Mouse (Mus musculus): ENCODE data around the gene Tcf15. TPM values are rescaled to one million over a fixed set of nuclear protein-coding genes. Genes with fewer than 3 reads are reported as not detected.

Gene Tcf15
- polyA plus RNA-seq, 1 experiment from 2014 or later = 1.7 TPM

Other genes with a start within 250 kb of the Tcf15 start
- gene Angpt4, start 232.4 kb upstream of the Tcf15 start, polyA plus RNA-seq (2015; fragmentation: Nextera tagmentation; extraction: Ambion mirVana) = 0.26 and 0.34 TPM in 2 replicates
- 48.3 and 54.6 TPM in 2 replicates for gene Fam110a, start 163.3 kb upstream of the Tcf15 start, polyA plus RNA-seq (2015; fragmentation: Nextera tagmentation; extraction: Ambion mirVana)
- 1.4 and 1.7 TPM in 2 replicates for gene Slc52a3, start 147.1 kb upstream of the Tcf15 start, polyA plus RNA-seq (2015; fragmentation: Nextera tagmentation; extraction: Ambion mirVana)
- gene Scrt2, start 62.0 kb upstream of the Tcf15 start, polyA plus RNA-seq (2015; fragmentation: Nextera tagmentation; extraction: Ambion mirVana) = 10.8 and 11.1 TPM in 2 replicates
- 24.4 and 24.7 TPM in 2 replicates for gene Srxn1, start 38.0 kb upstream of the Tcf15 start, polyA plus RNA-seq (2015; fragmentation: Nextera tagmentation; extraction: Ambion mirVana)
- gene Csnk2a1, start 83.3 kb downstream of the Tcf15 start, polyA plus RNA-seq (2015; fragmentation: Nextera tagmentation; extraction: Ambion mirVana) = 94.2 and 97.7 TPM in 2 replicates
- gene Tbc1d20, start 150.3 kb downstream of the Tcf15 start, polyA plus RNA-seq (2015; fragmentation: Nextera tagmentation; extraction: Ambion mirVana) = 32.1 and 36.5 TPM in 2 replicates
- 95.3 and 103 TPM in 2 replicates for gene Rbck1, start 189.1 kb downstream of the Tcf15 start, polyA plus RNA-seq (2015; fragmentation: Nextera tagmentation; extraction: Ambion mirVana)
- 1.8 TPM in 2 replicates for gene Trib3, start 200.5 kb downstream of the Tcf15 start, polyA plus RNA-seq (2015; fragmentation: Nextera tagmentation; extraction: Ambion mirVana)
- gene Nrsn2, start 233.1 kb downstream of the Tcf15 start, polyA plus RNA-seq (2015; fragmentation: Nextera tagmentation; extraction: Ambion mirVana) = 50.6 and 60.3 TPM in 2 replicates